Mouse (Mus musculus) C2C12 (cell line): ENCODE data around the gene Bdkrb1.

ENCODE experiments used
- CEBPB ChIP-seq: IDR thresholded peaks from one replicate; pipeline ENCODE4 v1.6.1; 2011; ENCODE audit warnings: low read depth, mild to moderate bottlenecking, control low read depth, moderate library complexity
- CTCF ChIP-seq: IDR thresholded peaks from one replicate; pipeline ENCODE4 v1.5.1; 2011; ENCODE audit not compliant: control insufficient read depth, insufficient read depth, insufficient read length
- FOSL1 ChIP-seq: IDR thresholded peaks from one replicate; pipeline ENCODE4 v1.8.0; 2011; ENCODE audit warnings: mild to moderate bottlenecking, low read length; ENCODE audit not compliant: poor library complexity, insufficient read depth, severe bottlenecking
- MAX ChIP-seq: IDR thresholded peaks from one replicate; pipeline ENCODE4 v1.6.1; 2011; ENCODE audit warnings: mild to moderate bottlenecking, control low read depth
- MYOD1 ChIP-seq: IDR thresholded peaks from one replicate; pipeline ENCODE4 v1.6.1; 2011; ENCODE audit warnings: low read depth; ENCODE audit not compliant: control insufficient read depth, insufficient read length
- MYOG ChIP-seq: IDR thresholded peaks from one replicate; pipeline ENCODE4 v1.6.1; 2011; ENCODE audit not compliant: control insufficient read depth, insufficient read length; ENCODE audit errors: extremely low read depth
- USF1 ChIP-seq: IDR thresholded peaks from one replicate; pipeline ENCODE4 v1.6.1; 2011; ENCODE audit warnings: low read depth, mild to moderate bottlenecking, control low read depth, moderate library complexity

DNA sequence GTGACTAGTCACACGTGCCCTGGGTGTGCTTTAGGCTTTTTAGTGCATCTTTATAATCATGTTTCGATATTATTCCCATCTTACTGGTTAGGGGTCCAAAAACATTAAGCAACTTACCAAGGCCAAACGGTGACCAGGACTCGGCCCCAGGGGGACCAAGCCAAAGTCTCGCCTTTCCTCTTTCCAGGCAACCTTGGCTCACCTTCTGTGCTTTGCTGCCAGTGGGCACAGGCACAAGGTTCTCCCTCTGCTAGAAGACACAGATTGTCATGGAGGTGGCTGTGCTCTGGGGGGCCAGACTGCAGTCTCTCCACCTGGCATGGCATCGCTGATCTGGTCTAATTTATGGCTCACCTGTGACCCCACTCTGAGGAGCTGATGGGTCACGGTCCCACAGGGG, 12.1 kb upstream of the Bdkrb1 start:
- TF ChIP-seq MAX (no peak), CTCF (no peak), CEBPB (no peak), MYOD1 (no peak), USF1 (no peak), FOSL1 (no peak), MYOG (no peak)
